Mouse (Mus musculus) megakaryocyte-erythroid progenitor cell, adult 5-6 weeks (primary cell): ENCODE measurements around the gene Nr2c1. TPM values are rescaled to one million over a fixed set of nuclear protein-coding genes. Genes with fewer than 3 reads are reported as not detected.

Experiments used
- ATAC-seq: replicated peaks from 2 replicates; pipeline ENCODE4 v1.8.0; 2016; ENCODE audit warnings: mild to moderate bottlenecking, inconsistent platforms; ENCODE audit not compliant: severe bottlenecking, poor library complexity, low FRiP score, low TSS enrichment
- total RNA-seq, 2 experiments: library from RNA; stranded (forward) in 1 of 2; stranded (reverse) in 1 of 2; fragments of 200-1000, 215-1000 nt in 1 of 2; fragments of >200 nt in 1 of 2; fragmentation: Nextera tagmentation in 1 of 2; gene quantifications; 2 replicates each; pipeline ENCODE4 v1.2.3; 2014 to 2017

Nr2c1 gene
- 5.5 and 8.2 TPM in 2 replicates for total RNA-seq (2014; fragmentation: Nextera tagmentation)
- total RNA-seq (2017): 2.2 and 7.4 TPM in 2 replicates

GRCm38 (mm10) chr10:94147756-94148531 is at the start of gene Nr2c1:
Gene Nr2c1, plus strand, starts transcription at chr10:94148023.
- peak; percentile 80 for ATAC-seq

- ATAC-seq: no peak
These were observed 49.7 kb upstream of the Nr2c1 start for GRCm38 (mm10) chr10:94098100-94098499.

GRCm38 (mm10) chr10:94105498-94105897 is 42.3 kb upstream of the Nr2c1 start:
- ATAC-seq: no peak

- peak; percentile 37; the same call in 1 of the 2 replicates for ATAC-seq
These were observed 40.7 kb upstream of the Nr2c1 start for GRCm38 (mm10) chr10:94107168-94107567.

- no peak for ATAC-seq
These were observed 40.2 kb upstream of the Nr2c1 start for GRCm38 (mm10) chr10:94107607-94108006.

GRCm38 (mm10) chr10:94108791-94109190 is 39.0 kb upstream of the Nr2c1 start:
- no peak for ATAC-seq

GRCm38 (mm10) chr10:94110834-94111754 is 36.7 kb upstream of the Nr2c1 start:
- ATAC-seq: no peak

GRCm38 (mm10) chr10:94112207-94112606 is 35.6 kb upstream of the Nr2c1 start:
- no peak for ATAC-seq

- peak; percentile 89 for ATAC-seq
These were observed 31.8 kb upstream of the Nr2c1 start for GRCm38 (mm10) chr10:94115893-94116599.

GRCm38 (mm10) chr10:94116781-94117340 is 31.0 kb upstream of the Nr2c1 start:
- no peak for ATAC-seq

GRCm38 (mm10) chr10:94117916-94118315 is 29.9 kb upstream of the Nr2c1 start:
- ATAC-seq: no peak

GRCm38 (mm10) chr10:94118993-94119392 is 28.8 kb upstream of the Nr2c1 start:
- no peak for ATAC-seq

GRCm38 (mm10) chr10:94120676-94121075 is 27.1 kb upstream of the Nr2c1 start:
- no peak for ATAC-seq

GRCm38 (mm10) chr10:94122595-94122994 is 25.2 kb upstream of the Nr2c1 start:
- ATAC-seq: peak; percentile 99

GRCm38 (mm10) chr10:94123581-94123980 is 24.2 kb upstream of the Nr2c1 start:
- no peak for ATAC-seq

GRCm38 (mm10) chr10:94124376-94124775 is 23.4 kb upstream of the Nr2c1 start:
- no peak for ATAC-seq

- no peak for ATAC-seq
These were observed 18.1 kb upstream of the Nr2c1 start for GRCm38 (mm10) chr10:94129680-94130119.

- ATAC-seq: no peak
These were observed 14.7 kb upstream of the Nr2c1 start for GRCm38 (mm10) chr10:94133081-94133480.

GRCm38 (mm10) chr10:94133674-94134073 is 14.1 kb upstream of the Nr2c1 start:
- ATAC-seq: no peak
